Mouse (Mus musculus) stomach, embryonic 15.5 days (tissue): ENCODE data around the gene Dync1i1. TPM values are rescaled to one million over a fixed set of nuclear protein-coding genes. Genes with fewer than 3 reads are reported as not detected.

Experiments used
- polyA plus RNA-seq: library from polyadenylated mRNA; unstranded; fragments of >200 nt; fragmentation: Nextera tagmentation; extraction: Ambion mirVana; gene quantifications from 2 replicates; pipeline ENCODE4 v1.2.1, GENCODE M21; 2015

Gene Dync1i1
- polyA plus RNA-seq, 1 experiment from 2014 or later = 1.2 TPM

Other genes with a start within 250 kb of the Dync1i1 start
- gene Pdk4, start 229.3 kb upstream of the Dync1i1 start, polyA plus RNA-seq = 2.6 and 3.5 TPM in 2 replicates